Mouse (Mus musculus): Measurements from ENCODE around the gene Pdcd7.
A peak's percentile ranks its signal among the peaks of the same experiment; 100 is the strongest.

Pdcd7 gene

GRCm38 (mm10) chr9:65356971-65357370 is 11.1 kb downstream of the Pdcd7 start:
- no peak for DNase-seq

GRCm38 (mm10) chr9:65358956-65359480 is 13.1 kb downstream of the Pdcd7 start:
- DNase-seq, result no peak

- no peak for DNase-seq
Observed at GRCm38 (mm10) chr9:65360641-65361448, 14.9 kb downstream of the Pdcd7 start, which contains the start of gene Ubap1l. TSS of gene Ubap1l (plus strand) at chr9:65361041.

GRCm38 (mm10) chr9:65363684-65364083 is 17.8 kb downstream of the Pdcd7 start:
- no peak for DNase-seq

GRCm38 (mm10) chr9:65365721-65366120 is 19.8 kb downstream of the Pdcd7 start:
- no peak for DNase-seq

- DNase-seq, result no peak
Observed at GRCm38 (mm10) chr9:65371756-65372155, 25.9 kb downstream of the Pdcd7 start.

- peak; percentile 46 for DNase-seq
Observed at GRCm38 (mm10) chr9:65372449-65372848, 26.5 kb downstream of the Pdcd7 start.

GRCm38 (mm10) chr9:65374468-65375162 is 28.7 kb downstream of the Pdcd7 start:
- DNase-seq, result no peak

- peak; percentile 64 for DNase-seq
Observed at GRCm38 (mm10) chr9:65375163-65375934, 29.4 kb downstream of the Pdcd7 start.

GRCm38 (mm10) chr9:65381017-65381590 is 35.2 kb downstream of the Pdcd7 start:
- no peak for DNase-seq

- DNase-seq, result no peak
Observed at GRCm38 (mm10) chr9:65382031-65382750, 36.3 kb downstream of the Pdcd7 start.

- no peak for DNase-seq
Observed at GRCm38 (mm10) chr9:65382751-65383097, 36.8 kb downstream of the Pdcd7 start.

- no peak for DNase-seq
Observed at GRCm38 (mm10) chr9:65384276-65384675, 38.4 kb downstream of the Pdcd7 start.

GRCm38 (mm10) chr9:65386373-65387140 is 40.7 kb downstream of the Pdcd7 start:
- DNase-seq, result no peak

- peak; percentile 30 for DNase-seq
Observed at GRCm38 (mm10) chr9:65390752-65391612, 45.1 kb downstream of the Pdcd7 start.

- DNase-seq, result no peak
Observed at GRCm38 (mm10) chr9:65391613-65391964, 45.7 kb downstream of the Pdcd7 start, which contains the start of gene Kbtbd13. TSS of gene Kbtbd13 (minus strand) at chr9:65391652.

- peak; percentile 68 for DNase-seq
Observed at GRCm38 (mm10) chr9:65392638-65393364, 46.9 kb downstream of the Pdcd7 start.

GRCm38 (mm10) chr9:65393606-65394005 is 47.7 kb downstream of the Pdcd7 start:
- DNase-seq, result no peak

GRCm38 (mm10) chr9:65394360-65394759 is 48.5 kb downstream of the Pdcd7 start:
- DNase-seq, result no peak

- DNase-seq, result peak; percentile 54
Observed at GRCm38 (mm10) chr9:65398279-65398678, 52.4 kb downstream of the Pdcd7 start, which contains the start of gene Rasl12. TSS of gene Rasl12 (plus strand) at chr9:65398506.

Measured in right cerebral cortex, postnatal 14 days (tissue).